Mouse (Mus musculus) splenic B cell, adult 2 months (primary cell): Measurements from ENCODE around the gene Epb41l2.

Experiments used
- DNase-seq: peaks from one replicate; pipeline ENCODE4 v3.0.0-alpha.2; 2011; ENCODE audit warnings: low read depth, low spot score
- H3K27me3 ChIP-seq: 2 replicates; pipeline ENCODE4 v1.6.1; 2012; ENCODE audit warnings: mild to moderate bottlenecking, low read length, moderate library complexity, mixed read lengths; ENCODE audit not compliant: control insufficient read depth, poor library complexity, insufficient read depth, severe bottlenecking
- H3K36me3 ChIP-seq: 2 replicates; pipeline ENCODE4 v1.6.1; 2012; ENCODE audit warnings: mild to moderate bottlenecking, low read length, moderate library complexity, mixed read lengths; ENCODE audit not compliant: control insufficient read depth, poor library complexity, insufficient read depth, severe bottlenecking

Epb41l2 gene

GRCm38 (mm10) chr10:25380746-25381481, 21.3 kb downstream of the Epb41l2 start:
- Histone ChIP-seq H3K36me3 (0 out of 2 replicates have a peak, but pooled peaks cover 3% of the 10 kb centered on the region), H3K27me3 (no peaks in the 10 kb centered on the region)

GRCm38 (mm10) chr10:25381951-25382350, 22.4 kb downstream of the Epb41l2 start:
- 0 out of 2 replicates have a peak, but pooled peaks cover 3% of the 10 kb centered on the region for H3K36me3 ChIP-seq
- no peaks in the 10 kb centered on the region for H3K27me3 ChIP-seq
- DNase-seq = no peak

More at GRCm38 (mm10) chr10:25380746-25381481, 21.3 kb downstream of the Epb41l2 start:
- no peak for DNase-seq

- DNase-seq = no peak
- H3K36me3 ChIP-seq = 0 out of 2 replicates have a peak, but pooled peaks cover 3% of the 10 kb centered on the region
- H3K27me3 ChIP-seq = no peaks in the 10 kb centered on the region
These were observed 23.6 kb downstream of the Epb41l2 start for GRCm38 (mm10) chr10:25383171-25383570.

DNA sequence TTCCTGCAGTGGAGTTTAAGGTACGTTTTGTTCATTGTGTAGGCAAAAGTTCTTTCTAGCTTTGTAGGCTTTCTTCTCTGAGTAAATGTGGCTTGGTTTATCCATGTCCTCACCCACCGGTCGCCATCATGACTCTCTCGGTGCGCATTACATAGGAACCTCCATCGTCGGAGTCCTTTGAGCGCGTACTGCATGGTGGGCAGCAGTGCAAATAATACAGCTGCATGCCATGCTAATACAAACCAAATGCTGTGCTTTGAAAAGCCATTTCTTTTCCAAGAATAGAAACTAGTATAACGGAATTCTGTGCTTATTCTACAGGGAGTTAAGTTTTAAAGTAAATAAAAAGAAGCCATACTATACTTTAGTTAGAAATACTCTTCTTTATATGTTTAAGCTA, 24.8 kb downstream of the Epb41l2 start:
- H3K27me3 ChIP-seq = no peaks in the 10 kb centered on the region
- no peak for DNase-seq

GRCm38 (mm10) chr10:25385811-25386580, 26.4 kb downstream of the Epb41l2 start:
- Histone ChIP-seq H3K27me3 (no peaks in the 10 kb centered on the region), H3K36me3 (no peaks in the 10 kb centered on the region)
- DNase-seq = no peak

More for the DNA sequence above, 24.8 kb downstream of the Epb41l2 start:
- H3K36me3 ChIP-seq = 0 out of 2 replicates have a peak, but pooled peaks cover 3% of the 10 kb centered on the region

DNA sequence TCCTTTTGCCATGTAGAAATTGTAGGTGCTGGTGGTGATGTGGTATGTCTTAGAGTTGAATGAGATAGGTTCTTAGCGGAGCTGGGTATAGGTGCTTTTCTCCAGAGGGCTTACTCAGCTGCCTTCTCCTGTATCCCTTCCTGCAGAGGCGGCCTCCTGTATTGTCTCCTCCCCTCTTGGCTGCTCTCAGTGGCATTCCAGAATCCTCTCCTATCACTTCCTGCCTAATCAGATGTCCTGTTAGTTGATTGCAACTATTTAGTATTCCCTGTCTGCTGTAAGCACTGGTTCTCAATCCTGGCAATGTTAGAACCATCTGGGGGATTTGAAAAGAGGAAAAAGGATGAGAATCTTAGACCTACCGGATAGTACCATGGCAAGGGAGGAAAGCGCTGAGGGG, 27.3 kb downstream of the Epb41l2 start:
- DNase-seq = no peak
- Histone ChIP-seq H3K36me3 (no peaks in the 10 kb centered on the region), H3K27me3 (no peaks in the 10 kb centered on the region)

GRCm38 (mm10) chr10:25387268-25387667, 27.7 kb downstream of the Epb41l2 start:
- Histone ChIP-seq H3K36me3 (no peaks in the 10 kb centered on the region), H3K27me3 (no peaks in the 10 kb centered on the region)
- no peak for DNase-seq

GRCm38 (mm10) chr10:25392786-25393185, 33.2 kb downstream of the Epb41l2 start:
- no peak for DNase-seq
- no peaks in the 10 kb centered on the region for H3K36me3 ChIP-seq
- no peaks in the 10 kb centered on the region for H3K27me3 ChIP-seq

GRCm38 (mm10) chr10:25393721-25394120, 34.1 kb downstream of the Epb41l2 start:
- no peak for DNase-seq
- no peaks in the 10 kb centered on the region for H3K36me3 ChIP-seq
- H3K27me3 ChIP-seq = no peaks in the 10 kb centered on the region

DNA sequence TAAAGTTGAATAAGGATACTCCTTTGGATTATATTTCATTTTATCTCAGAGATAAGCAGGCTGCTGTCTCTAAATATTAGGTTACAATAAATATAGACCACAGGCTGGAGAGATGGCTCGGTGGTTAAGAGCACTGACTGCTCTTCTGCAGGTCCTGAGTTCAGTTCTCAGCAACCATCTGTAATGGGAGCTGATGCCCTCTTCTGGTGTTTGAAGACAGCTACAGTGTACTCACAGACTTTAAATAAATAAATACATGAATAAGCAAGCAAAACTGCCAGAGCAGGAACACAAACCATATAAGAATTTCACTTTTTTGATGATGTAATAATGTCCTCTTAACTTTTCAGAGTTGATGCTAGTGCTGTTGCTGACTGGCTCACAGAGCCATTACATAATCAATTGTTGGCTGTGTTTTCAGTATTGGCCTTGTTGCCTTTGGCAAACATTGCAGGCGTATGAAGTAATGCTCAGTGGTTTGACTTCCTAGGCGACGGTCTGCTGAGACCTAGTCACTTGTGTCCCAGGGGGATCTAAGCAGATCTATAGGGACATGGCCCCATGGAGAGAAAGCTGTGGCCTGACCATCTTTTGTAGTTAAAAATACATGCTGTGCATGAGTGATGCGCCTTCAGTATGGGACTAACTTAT, 35.8 kb downstream of the Epb41l2 start:
- H3K36me3 ChIP-seq = no peaks in the 10 kb centered on the region
- H3K27me3 ChIP-seq = no peaks in the 10 kb centered on the region
- peak; percentile 44 for DNase-seq

DNA sequence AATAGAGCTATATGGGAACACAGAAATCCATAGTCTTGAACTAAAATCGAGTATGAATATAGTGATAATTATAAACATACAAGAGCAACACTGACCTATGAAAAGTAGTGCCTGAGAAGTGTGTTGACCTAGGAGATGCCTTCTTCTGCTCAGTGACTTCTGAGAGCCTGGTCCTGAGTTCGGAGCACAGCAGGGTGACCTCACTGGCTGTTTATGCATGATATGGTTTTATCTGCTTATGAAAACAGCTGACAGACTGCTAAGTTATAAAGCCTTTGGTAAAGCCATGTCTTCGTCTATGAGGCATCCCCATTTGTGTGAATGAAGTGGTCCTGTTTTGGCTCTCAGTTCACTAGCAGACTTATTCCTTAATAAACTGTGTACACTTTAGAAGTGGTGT, 37.3 kb downstream of the Epb41l2 start:
- no peaks in the 10 kb centered on the region for H3K36me3 ChIP-seq
- H3K27me3 ChIP-seq = no peaks in the 10 kb centered on the region
- no peak for DNase-seq

DNA sequence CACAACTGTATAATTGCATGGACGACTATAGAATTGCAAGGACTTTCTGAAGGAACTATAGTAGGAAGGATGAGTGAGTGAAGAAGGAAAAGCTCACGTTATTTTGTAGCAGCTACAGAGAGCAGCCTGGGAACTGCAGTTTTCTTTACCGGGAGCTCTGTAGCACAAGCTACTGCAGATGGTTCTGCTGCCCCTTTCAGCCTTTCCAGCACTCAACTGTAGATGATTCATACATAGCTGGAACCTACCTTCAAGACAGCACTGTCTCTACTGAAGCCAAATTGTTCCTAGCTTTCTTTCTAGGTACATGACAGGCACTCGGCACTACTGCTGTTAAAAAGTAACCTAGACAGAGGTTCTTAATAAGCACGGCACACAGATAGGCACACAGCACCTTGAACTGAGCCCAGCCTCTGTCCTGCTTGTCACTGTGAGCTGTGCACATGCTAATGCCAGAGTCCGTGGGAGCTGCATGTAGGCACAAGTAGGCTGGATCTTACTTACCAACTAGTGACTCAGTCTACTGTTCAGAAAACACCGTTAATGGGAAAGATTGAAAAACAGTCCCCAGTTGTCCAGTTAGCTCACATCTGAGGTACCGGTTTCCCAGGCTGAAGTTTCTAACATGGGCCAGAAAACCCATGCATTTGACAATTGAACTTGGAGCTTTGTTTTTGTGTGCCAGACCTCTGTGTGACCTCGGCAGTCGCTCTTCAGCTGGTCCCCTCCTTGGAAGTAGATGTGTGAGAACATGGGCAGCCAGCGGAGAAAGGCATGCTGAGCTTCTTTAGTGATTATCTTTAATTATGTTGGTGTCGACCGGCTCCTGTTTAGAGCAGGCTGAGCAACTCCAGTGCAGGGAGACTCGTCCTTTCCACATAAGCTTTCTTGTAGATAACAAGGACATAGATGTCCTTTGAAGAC, 38.4 kb downstream of the Epb41l2 start:
- DNase-seq = no peak
- Histone ChIP-seq H3K27me3 (no peaks in the 10 kb centered on the region), H3K36me3 (no peaks in the 10 kb centered on the region)

- no peaks in the 10 kb centered on the region for H3K36me3 ChIP-seq
- DNase-seq = no peak
- no peaks in the 10 kb centered on the region for H3K27me3 ChIP-seq
These were observed 39.4 kb downstream of the Epb41l2 start for GRCm38 (mm10) chr10:25399016-25399415.

DNA sequence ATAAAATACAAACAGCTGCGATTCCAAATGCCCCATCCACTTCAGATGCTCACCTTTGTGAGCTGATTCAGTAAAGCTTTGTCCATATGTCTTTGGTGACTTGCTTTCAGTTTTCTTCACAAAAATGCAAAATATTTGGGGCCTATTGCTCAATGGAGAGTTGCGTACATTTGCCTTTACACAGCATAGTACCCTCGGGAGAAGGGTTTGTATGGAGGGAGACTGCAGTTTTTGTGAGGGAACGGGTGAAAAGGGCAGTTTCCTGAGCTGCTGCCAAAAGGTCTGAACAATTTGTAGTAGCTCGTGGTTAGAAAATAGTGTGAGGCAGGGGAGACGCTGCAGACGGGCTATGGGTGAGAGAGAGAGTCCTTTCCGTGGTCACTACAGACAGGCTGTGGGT, 40.5 kb downstream of the Epb41l2 start:
- DNase-seq = no peak
- no peaks in the 10 kb centered on the region for H3K36me3 ChIP-seq

More for the DNA sequence above, 40.5 kb downstream of the Epb41l2 start:
- no peaks in the 10 kb centered on the region for H3K27me3 ChIP-seq
